Mouse (Mus musculus) kidney, adult 2 months (tissue): ENCODE results near the gene Crip1.
A peak's percentile ranks its signal among the peaks of the same experiment; 100 is the strongest.

Source experiments
- CTCF ChIP-seq: fragments of 200-500 bp; conservative IDR thresholded peaks from 2 replicates; pipeline ENCODE4 v1.5.1; 2011; ENCODE audit warnings: low read depth, mild to moderate bottlenecking, control low read depth, low read length, moderate library complexity, mixed read lengths; ENCODE audit not compliant: insufficient read depth, insufficient read length
- POLR2A ChIP-seq: fragments of 200-500 bp; IDR thresholded peaks from one replicate; pipeline ENCODE4 v1.6.1; 2011; ENCODE audit warnings: low read depth, low read length, control low read depth

- peak; percentile 79 for TF ChIP-seq CTCF
- TF ChIP-seq POLR2A: no peak
These were observed at the start of gene Crip1 for GRCm38 (mm10) chr12:113146112-113147057.
